Mouse (Mus musculus): Measurements from ENCODE around the gene 4931414P19Rik.

4931414P19Rik gene

DNA sequence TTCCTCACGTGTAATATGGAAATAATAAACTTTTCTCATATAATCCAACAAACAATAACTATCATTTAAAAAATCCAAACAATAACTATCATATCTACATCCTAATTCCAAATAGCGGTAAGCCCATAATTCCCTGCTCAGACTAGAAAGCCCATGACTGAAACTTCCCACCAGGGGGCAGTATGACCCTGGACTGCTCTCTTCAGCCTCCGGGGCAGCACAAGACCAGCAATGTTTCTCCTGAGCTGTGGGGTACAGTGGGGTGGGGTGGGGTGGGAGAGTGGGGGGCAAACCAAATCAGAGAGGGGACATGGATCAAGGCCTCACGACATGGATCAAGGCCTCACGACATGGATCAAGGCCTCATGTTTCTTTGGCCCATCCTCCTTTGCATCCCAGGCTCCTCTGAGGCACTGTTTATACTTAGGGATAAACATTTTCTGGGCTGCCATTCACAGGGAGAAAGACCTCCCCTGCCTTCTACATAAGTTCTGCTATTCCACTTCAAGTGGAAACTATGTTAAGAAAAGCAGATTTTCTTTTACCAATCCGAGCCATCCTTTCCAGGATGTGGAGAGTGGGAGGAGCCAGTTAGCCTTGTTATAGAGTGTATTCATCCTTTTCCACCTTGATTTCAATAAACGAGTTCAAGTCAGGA is 22.0 kb downstream of the 4931414P19Rik start:
- no peak for DNase-seq (ENCODE audit: low spot score)

DNA sequence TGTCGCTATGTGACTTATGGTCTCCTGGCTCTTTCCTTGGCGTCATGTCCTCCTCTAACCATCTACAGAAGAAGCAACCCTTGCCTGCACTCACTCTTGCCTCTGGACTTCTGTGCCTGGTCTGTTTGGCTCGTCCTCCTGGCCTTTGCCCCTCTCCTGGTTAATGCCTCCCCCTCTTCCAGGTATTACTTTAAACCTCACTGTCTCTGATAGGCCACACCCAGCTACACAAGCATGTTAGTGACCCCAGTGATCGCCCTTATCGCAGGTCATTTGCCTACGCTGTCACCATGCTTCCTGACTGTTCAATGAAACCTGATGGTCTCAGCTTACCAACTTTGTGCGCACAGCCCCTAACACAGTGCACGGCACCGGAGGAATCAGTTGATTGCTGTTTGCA is 23.3 kb downstream of the 4931414P19Rik start:
- DNase-seq (ENCODE audit: low spot score): no peak

DNA sequence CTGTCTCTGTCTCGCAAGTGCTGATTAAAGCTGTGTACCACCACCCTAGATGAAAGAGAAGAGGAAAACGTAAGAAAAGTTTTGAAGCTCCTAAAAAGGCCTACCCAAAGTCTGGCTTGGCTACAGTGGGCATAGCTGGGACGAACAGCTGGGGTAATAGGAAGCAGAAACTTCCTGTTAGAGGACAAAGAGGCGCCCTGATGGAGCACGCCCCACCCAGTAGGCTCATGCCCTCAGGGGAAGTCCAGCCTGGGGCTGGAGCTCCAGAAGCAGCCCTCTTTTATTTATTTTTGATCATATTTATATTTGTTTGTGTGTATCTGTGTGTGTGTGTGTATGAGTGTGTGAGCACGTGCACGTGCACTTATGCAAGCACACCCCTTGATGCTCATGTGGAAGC is 26.2 kb downstream of the 4931414P19Rik start:
- no peak for DNase-seq (ENCODE audit: low spot score)

DNA sequence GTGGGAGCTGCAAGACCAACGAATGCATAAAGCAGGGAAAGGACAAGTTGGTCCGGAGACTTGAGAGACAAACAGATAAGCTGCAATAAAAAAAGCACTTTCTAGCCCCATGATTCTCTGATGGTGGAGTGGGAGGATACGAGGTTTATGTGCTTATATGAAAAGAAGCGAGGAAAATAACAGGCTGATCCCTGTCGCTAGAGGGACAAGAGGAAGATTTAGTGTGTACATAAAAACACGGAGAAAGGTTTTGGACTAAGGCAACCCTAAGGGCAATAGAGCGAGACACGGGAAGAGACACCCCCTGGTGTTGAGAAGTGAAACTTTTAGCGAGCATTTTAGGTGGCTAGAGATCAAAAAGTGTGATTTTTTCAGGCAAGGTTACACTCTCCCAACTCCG is 27.7 kb downstream of the 4931414P19Rik start:
- DNase-seq (ENCODE audit: low spot score): no peak

DNA sequence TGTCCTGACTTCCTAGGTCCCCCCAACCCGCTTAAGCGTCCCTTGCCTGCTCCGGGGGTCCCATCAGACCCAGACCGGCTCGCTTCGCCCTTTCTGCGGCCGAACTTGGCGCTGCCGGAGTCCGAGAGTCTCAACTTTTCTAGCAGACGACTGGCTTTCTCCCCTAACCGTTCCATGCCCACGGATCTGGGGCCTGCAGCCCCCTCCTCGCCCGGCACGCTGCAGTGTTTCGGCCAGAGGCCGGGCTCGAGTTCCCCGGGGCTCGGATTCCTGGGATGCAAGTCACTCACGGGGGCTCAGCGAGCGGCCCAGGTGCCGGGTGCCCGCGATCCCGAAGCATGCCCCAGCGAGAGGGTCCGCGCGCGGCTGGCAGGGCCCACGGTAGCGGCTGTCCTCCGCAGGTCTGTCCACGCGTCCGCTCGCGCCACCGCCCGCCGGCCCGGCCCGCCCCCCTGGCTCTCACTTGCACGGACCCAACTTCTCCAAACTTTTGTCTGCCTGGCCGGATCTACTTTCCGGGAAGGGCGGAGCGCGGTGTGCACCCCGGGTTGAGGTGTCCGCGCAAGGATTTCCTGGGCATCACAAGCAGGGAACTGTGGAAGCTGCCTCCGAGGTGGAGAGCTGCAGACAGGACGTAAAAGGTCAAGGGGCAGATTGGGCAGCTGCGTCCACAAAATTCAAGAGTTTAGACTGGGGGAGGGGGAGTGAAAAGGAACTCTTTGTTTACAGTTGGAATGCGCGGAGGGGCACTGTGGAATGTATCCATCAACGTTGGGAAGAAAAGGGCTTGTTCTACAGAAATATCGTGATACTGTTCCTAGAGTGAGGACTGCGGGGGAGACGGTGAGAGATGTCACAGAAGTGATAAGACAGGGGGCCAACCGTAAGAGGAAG is 28.5 kb downstream of the 4931414P19Rik start, which contains the start of gene Ajuba:
Gene Ajuba, minus strand, starts transcription at position 470 of the 894 bp plus-strand sequence.
- peak; percentile 93 for DNase-seq (ENCODE audit: low spot score)

DNA sequence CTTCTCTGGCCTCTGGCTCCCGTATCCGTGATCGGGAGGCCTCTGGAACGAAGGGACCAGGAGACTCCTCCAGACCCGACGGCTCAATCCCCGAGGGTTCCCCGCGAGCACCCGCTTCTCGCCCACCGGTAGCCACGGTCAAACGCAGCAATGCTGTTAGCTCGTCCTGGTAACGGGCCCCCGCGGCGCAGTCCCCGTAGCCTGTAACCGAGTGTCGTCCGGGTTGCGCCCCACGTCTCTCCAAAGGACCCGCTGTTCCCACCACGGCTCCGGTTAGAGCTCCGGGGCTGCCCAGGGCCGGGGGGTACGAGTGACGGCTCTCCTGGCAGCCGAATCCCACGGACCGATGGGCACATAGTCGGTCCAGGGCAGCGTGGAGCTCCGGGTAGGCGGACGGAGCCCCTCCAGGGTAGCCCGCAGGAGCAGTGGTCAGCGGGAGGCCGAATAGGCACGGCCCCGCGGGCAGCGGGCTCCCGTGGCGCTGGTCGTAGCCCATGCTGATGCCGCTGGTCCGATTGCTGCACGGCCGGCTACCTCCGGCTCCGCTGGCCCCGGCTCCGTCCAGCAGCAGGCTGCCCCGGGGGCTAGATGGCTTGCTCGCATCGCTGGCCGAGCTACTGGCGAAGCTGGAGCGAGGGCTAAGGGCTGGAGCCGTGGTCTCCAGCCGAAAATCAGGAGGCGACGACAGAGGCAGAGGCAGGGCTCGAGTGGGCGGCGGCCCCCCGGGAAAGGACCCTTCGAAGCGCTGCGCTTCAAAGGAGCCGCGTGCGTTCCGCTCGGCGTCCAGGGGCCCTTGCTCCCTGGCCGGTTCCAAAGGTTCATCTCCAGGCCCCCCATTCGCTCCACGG is 29.3 kb downstream of the 4931414P19Rik start:
- no peak for DNase-seq (ENCODE audit: low spot score)

DNA sequence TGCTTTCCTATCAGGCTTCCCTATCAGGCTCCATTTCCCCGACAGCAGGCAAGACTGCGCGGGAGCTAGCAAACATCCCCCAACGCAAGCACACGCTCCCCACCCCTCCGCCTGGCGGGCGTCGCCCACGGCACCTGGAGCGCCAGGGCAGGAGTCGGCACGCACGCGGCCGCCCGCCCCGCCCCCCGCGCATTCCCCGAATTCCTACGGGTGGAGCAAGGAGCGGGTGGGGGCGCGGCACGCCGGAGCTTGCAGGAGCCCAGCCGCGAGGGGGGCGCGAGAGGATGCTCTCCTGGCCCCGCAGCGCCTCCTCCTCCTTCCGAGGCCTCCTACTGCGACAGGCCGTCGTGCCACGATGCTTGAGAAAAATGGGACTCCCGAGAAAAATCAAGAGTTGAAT is 30.2 kb downstream of the 4931414P19Rik start:
- DNase-seq (ENCODE audit: low spot score): peak; percentile 87

DNA sequence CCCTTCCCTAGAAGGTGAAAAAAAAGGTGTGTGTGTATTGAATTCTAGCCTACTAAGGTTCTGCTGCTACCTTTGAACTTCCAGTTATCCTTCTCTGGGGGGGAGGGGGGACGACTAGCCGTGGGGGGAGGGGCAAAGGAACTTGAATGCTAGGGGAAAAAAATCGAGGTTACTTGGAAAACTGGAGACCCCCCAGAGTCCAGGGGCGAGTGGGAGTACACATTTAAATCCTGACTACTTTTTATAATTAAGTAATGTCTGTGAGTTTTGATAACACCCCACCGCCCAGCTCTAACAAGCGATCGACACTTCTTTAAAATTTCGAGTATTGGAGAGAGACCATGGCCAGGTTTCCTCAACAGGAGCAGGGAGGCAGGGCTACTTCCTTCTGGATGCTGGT is 30.8 kb downstream of the 4931414P19Rik start:
- no peak for DNase-seq (ENCODE audit: low spot score)

DNA sequence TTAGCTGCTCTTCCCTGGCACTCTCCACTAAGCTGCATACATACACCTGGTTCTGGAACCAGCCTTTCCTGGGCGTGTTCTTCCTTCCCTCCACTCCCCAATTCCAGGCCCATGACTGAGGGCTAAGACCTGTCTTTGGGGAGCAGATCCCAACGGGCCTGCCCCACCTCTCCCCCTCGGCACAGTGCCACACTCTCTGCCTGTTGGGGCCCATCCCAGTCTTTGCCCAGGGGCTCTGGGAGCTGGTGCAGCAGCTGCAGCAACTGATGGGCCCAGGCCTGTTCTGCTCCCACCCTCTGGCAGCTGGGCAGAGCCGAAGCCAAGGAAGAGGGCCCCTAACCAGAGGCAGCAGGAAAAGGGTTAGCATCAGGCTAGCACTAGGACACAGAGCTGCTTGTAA is 31.5 kb downstream of the 4931414P19Rik start:
- no peak for DNase-seq (ENCODE audit: low spot score)

DNA sequence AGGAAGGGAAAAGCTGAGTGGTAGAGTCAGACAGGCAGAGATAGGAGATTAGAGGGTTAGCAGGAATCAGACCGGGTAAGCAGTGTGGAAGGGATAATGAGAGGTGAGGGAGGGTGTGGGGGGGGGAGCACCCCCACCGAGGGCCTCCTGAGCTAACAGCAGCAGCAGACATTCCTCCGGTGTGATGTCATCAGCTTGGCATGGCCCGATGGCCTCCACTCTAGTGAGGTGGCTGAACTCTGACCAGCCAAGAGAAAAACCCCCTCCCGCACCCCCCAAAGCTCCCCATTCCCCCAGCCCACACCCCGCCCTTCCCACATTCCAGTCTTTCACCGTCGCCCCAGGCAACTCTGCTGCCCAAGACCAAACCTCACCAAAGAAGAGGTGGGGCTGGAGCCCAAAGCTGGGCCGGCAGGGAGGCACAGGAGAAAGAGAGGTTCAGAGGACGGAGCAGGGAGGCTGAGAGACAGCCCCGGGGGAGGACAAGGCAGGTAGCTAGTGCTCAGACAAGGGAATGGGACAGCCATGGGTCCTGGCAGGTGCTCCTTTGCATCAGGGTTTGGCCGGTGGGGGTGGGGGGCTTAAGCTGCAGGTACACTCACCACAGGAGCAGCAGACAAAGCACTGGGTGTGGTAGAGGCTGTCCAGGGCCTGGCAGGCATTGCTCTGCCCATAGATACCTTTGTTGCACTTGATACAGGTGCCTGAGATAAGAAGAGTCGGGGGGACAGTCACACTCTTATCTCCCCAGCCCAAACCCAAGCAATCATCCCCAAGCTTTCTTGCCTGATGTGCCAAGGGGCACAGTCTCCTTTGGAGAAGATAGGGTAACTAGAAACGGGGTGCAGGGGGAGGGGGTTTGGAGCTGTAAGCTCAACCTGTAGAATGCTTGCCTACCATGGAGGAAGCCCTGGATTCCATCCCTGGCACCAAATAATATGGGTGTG is 32.7 kb downstream of the 4931414P19Rik start:
- DNase-seq (ENCODE audit: low spot score): no peak

DNA sequence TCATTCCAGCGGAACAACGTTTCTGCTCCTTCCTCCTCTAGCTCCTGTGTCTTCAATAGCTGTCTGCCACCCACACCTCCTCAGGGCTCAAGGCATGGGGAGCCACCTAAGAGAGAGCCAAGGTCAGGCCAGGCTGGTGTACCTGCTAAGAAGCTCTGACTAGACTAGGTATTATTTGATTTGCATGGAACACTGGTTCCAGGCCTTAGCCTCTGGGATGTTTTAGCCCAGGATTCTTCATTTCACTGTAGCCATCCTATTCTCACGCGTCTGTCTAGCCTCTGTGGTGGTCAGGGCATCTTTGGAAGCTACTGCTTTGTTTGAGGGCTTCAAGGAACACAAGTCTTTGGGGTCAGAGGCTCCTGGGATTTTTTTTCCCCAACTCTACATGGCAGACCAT is 33.7 kb downstream of the 4931414P19Rik start:
- no peak for DNase-seq (ENCODE audit: low spot score)

DNA sequence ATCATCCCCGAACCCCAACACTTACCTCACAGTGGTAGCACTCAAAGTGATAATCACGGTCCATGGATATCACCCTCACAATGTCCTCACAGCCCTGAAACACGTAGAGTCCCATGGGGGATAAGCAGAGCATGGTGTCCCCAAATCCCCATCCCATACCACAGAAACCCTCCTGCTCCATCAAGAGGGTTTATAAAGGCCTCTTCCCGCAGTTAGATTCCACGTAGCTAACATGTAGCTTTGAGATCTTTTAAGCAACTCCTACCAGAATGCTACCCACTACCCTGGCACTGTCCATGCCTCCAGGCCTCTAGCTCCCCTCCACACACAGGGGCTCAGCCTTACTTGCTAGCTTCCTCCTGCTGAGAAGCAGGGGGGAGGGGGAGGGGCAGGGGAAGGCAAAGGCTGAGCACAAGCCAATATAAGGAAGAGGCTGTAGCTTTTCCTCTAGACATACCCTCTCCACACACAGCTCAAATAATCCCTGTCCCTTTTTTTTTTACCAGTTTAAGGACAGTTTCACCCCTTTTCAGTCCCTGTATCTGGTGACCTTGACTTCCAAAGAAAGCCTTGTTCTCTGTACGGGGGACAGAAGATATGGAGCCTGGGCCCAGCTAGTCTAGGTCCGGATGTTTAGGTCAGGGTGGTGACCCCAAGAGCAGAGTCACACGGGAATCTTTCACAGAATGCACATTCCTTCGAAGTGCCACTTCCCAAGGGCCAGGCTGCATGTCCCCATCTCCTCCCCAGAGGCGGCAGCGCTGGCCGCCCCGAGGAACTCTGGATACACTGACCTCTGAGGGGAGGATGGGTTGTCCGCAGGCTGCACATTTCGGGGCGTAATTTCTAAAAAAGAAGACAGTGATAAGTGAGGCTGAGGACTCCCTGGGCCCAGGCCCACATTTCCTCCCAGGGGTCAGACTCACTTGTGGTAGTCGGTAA is 36.1 kb downstream of the 4931414P19Rik start:
- no peak for DNase-seq (ENCODE audit: low spot score)

DNA sequence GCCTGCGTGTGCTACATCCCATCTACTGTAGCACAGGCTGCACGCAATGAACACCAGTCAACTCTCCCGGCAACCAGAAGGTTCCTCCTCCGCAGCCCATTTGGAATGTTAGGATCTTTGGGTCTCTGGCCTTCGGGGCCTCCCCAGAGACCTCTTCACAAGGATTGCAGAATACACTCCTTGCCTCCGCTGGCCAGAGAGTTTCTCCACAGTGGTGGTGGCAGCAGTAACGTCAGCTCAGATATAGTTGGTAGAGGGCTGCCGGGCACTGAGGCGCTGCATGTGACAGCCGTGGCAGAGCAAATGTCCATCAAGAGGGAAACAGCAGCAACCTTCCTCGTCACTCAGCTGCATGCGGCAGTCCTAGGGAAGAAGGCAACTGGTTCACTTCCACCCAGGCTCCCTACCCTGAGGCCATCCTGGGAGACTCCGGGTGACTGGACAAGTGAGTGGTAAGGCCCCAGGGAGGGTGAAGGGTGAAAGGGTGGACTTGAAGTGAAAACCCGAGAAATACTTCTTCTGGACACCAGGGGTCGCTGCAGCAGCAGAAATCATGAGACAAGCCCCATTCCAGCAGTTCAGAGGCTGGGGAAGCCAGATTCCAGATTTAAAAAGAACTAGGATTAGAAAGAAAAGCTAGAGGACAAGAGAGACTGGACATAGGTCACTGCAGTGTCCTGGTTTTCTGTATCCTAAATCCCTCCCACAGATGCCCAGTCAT is 36.9 kb downstream of the 4931414P19Rik start:
- peak; percentile 48 for DNase-seq (ENCODE audit: low spot score)

DNA sequence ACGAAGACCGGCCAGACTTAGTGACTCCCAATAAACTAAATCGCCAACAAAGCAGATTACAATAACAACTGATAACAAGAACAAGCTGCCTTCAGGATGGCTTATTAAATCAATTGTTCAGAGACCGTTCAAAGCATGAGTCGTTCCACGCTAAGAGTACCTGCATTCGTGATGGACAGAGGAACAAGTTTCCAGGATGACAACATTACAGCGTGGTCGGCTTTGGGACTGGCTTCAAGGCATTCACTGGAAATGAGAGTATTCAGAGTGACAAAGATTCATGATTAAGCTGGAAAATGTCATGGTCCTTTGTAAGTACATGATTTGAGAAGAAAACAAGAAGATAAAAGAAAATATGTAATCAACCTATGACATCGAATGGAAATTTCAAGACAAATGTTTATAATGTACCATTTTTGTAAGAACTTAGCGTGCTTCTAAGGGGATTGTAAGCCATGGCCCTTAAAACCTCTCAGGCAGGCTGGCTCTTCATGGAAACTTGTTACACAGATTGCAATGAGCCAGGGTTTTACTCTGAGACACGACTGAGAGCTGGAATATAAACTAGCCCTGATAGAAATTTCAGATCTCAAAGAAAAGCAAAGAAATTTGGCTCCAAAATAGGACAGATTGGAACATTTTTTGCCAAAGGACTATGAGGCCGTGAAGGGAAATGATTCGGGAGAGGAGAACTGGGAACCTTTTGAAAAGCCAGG is 45.1 kb downstream of the 4931414P19Rik start:
- DNase-seq (ENCODE audit: low spot score): no peak

DNA sequence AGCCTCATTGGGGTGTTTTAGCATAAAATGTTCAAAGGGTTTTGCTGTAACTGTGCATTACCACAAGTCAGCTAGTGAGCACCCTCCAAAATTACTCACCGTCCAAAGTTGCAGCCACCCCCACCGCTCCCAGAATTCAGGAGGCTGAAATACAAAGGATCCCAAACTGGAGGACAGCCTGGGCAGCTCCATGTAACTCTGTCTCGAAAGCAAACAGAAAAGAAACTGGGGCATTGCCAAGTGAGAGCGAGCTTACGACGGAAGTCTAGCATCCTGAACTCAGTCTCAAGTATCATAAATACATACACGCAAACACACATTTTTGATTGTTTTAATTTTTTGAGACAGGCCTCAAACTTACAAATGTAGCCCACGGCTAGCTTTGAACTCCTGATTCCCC is 48.5 kb downstream of the 4931414P19Rik start:
- DNase-seq (ENCODE audit: low spot score): no peak

DNA sequence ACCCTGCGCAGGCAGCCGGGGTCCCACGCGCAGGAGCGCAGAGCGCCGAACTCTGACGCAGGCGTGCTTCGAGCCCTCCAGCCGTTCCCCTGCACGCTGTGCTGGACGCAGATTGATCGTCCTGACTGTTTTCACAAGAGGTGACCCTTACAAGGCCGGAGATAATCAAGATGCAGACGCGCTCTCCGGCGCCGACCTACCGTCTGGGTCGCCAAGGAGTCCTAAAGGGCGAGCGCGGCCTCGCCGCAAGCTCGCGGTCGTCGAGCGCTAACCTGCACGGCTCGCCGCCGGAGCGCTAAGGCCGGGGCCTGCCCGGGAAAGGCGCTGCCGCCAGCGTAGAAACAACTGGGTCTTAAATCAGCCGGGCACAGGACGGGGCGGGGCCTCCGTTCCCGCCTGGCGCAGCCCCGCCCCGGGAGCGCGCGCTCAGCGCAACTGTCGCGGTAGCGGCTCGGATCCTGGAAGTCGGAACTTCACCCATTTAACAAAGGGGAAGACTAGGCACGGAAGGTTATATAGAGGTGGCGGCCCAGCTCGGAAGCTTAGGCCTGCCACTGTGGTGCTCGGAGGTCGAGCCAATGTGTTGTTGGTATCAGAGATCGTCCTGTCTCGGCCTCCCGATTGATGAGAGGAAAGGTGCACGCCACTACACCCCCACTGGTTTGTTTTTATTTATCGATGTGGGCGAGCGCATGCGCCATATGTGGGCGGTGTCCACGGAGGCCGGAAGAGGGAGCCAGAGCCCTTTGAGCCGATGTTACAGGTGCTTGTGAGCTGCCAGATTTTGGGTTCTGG is 51.6 kb downstream of the 4931414P19Rik start, which contains the start of gene Haus4:
Gene Haus4, minus strand, starts transcription at position 642 of the 795 bp plus-strand sequence.
- peak; percentile 89 for DNase-seq (ENCODE audit: low spot score)

DNA sequence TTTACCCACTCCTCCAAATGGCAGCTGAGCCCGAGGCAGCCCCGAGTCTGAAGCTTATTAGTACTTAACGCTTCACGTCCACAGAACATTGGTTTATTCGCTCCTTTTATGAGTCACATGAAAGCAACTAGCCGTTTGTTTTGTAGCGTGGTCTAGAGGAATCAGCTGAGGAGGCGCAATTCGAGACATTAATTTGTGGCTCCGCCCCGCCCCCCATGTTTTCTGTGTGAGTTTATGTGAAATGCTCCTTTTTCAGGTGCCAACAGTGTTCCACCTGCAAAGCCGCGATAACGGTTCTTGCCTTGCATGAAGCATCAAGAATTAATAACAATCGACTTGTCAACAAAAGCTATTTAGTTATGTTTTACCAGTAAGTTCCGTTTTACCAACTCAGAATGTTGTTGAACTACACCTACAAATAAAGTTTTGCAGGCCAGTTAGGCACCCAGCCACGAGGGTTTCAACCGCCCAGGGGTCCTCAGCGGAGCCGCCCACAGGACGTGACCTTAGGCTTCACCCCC is 52.3 kb downstream of the 4931414P19Rik start:
- DNase-seq (ENCODE audit: low spot score): no peak

DNA sequence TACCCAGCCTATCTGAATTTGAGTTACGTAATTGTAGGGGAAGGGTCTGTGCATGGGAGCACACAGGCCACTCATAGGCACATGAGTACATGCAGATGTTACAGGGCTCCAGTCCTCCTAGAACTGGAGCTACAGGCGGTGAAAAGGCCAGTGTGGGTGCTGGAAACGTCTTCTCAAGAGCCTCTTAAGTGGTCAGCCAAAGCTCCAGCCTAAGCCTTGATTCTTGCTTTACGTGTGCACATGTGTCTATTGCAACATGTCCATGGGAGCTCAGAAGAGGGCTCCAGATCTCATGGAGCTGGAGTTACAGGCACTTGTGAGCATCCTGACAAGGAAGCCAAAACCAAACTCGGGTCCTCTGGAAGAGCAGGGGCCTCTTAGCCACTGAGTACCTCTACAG is 61.1 kb downstream of the 4931414P19Rik start:
- no peak for DNase-seq (ENCODE audit: low spot score)
